Mouse (Mus musculus) C2C12 (cell line): ENCODE measurements at regions not wholly inside any gene's neighbourhood (a gene's known extent, or its start where the extent isn't known, plus 50 kb on each side); places are given as distances from the start of the nearest gene placed in this dataset.

Experiments used
- H3K27me3 ChIP-seq: one replicate; pipeline ENCODE4 v1.6.1; 2011; ENCODE audit not compliant: control insufficient read depth, insufficient read depth, insufficient read length
- H3K36me3 ChIP-seq: one replicate; pipeline ENCODE4 v1.6.1; 2011; ENCODE audit not compliant: control insufficient read depth, insufficient read depth
- H3K4me3 ChIP-seq: one replicate; pipeline ENCODE4 v1.5.1; 2011; ENCODE audit warnings: mild to moderate bottlenecking, control low read depth; ENCODE audit not compliant: poor library complexity, insufficient read depth, severe bottlenecking
- H3K79me2 ChIP-seq: one replicate; pipeline ENCODE4 v1.6.1; 2011; ENCODE audit not compliant: control insufficient read depth, insufficient read depth
- H3K79me3 ChIP-seq: one replicate; pipeline ENCODE4 v1.6.1; 2011; ENCODE audit warnings: low read depth, control low read depth
- H3ac ChIP-seq: one replicate; pipeline ENCODE3; 2011; ENCODE audit warnings: low read depth; ENCODE audit not compliant: control insufficient read depth, insufficient read length
- CEBPB ChIP-seq: IDR thresholded peaks from one replicate; pipeline ENCODE4 v1.6.1; 2011; ENCODE audit warnings: low read depth, mild to moderate bottlenecking, control low read depth, moderate library complexity
- CTCF ChIP-seq: IDR thresholded peaks from one replicate; pipeline ENCODE4 v1.5.1; 2011; ENCODE audit not compliant: control insufficient read depth, insufficient read depth, insufficient read length
- FOSL1 ChIP-seq: IDR thresholded peaks from one replicate; pipeline ENCODE4 v1.8.0; 2011; ENCODE audit warnings: mild to moderate bottlenecking, low read length; ENCODE audit not compliant: poor library complexity, insufficient read depth, severe bottlenecking
- MAX ChIP-seq: IDR thresholded peaks from one replicate; pipeline ENCODE4 v1.6.1; 2011; ENCODE audit warnings: mild to moderate bottlenecking, control low read depth
- MYOD1 ChIP-seq: IDR thresholded peaks from one replicate; pipeline ENCODE4 v1.6.1; 2011; ENCODE audit warnings: low read depth; ENCODE audit not compliant: control insufficient read depth, insufficient read length
- MYOG ChIP-seq: IDR thresholded peaks from one replicate; pipeline ENCODE4 v1.6.1; 2011; ENCODE audit not compliant: control insufficient read depth, insufficient read length; ENCODE audit errors: extremely low read depth
- USF1 ChIP-seq: IDR thresholded peaks from one replicate; pipeline ENCODE4 v1.6.1; 2011; ENCODE audit warnings: low read depth, mild to moderate bottlenecking, control low read depth, moderate library complexity

GRCm38 (mm10) chr16:49965528-49966250, 165.4 kb downstream of the Cd47 start:
- Histone ChIP-seq H3ac (no peak overlapping the region), H3K36me3 (no peaks in the 10 kb centered on the region), H3K79me3 (no peaks in the 10 kb centered on the region), H3K79me2 (no peaks in the 10 kb centered on the region), H3K27me3 (no peaks in the 10 kb centered on the region), H3K4me3 (no peak overlapping the region)
- TF ChIP-seq MAX = no peak
- TF ChIP-seq CEBPB = no peak
- no peak for TF ChIP-seq CTCF
- TF ChIP-seq MYOD1 = no peak
- TF ChIP-seq FOSL1 = no peak
- TF ChIP-seq MYOG = no peak
- TF ChIP-seq USF1 = no peak

GRCm38 (mm10) chr16:49966251-49966588, 165.9 kb downstream of the Cd47 start:
- Histone ChIP-seq H3K27me3 (no peaks in the 10 kb centered on the region), H3K4me3 (no peak overlapping the region), H3K79me2 (no peaks in the 10 kb centered on the region), H3K36me3 (no peaks in the 10 kb centered on the region), H3ac (no peak overlapping the region), H3K79me3 (no peaks in the 10 kb centered on the region)
- TF ChIP-seq MAX (no peak), USF1 (no peak), CEBPB (no peak), MYOD1 (no peak), FOSL1 (no peak), CTCF (no peak), MYOG (no peak)

- Histone ChIP-seq H3ac (no peak overlapping the region), H3K36me3 (no peaks in the 10 kb centered on the region), H3K27me3 (no peaks in the 10 kb centered on the region), H3K4me3 (no peak overlapping the region), H3K79me3 (no peaks in the 10 kb centered on the region), H3K79me2 (no peaks in the 10 kb centered on the region)
- TF ChIP-seq USF1 (no peak), MYOG (no peak), MYOD1 (no peak), CTCF (no peak), MAX (no peak), CEBPB (no peak), FOSL1 (no peak)
Measured at GRCm38 (mm10) chr16:49967110-49967509, 166.8 kb downstream of the Cd47 start.

- Histone ChIP-seq H3ac (no peak overlapping the region), H3K36me3 (no peaks in the 10 kb centered on the region), H3K4me3 (no peak overlapping the region), H3K79me2 (no peaks in the 10 kb centered on the region), H3K27me3 (no peaks in the 10 kb centered on the region), H3K79me3 (no peaks in the 10 kb centered on the region)
- no peak for TF ChIP-seq FOSL1
- TF ChIP-seq MYOG = no peak
- no peak for TF ChIP-seq USF1
- no peak for TF ChIP-seq CTCF
- TF ChIP-seq CEBPB = no peak
- no peak for TF ChIP-seq MAX
- TF ChIP-seq MYOD1 = no peak
Measured at GRCm38 (mm10) chr16:49968291-49968870, 168.0 kb downstream of the Cd47 start.

- Histone ChIP-seq H3K79me3 (no peaks in the 10 kb centered on the region), H3K36me3 (no peaks in the 10 kb centered on the region), H3K4me3 (no peak overlapping the region), H3K27me3 (no peaks in the 10 kb centered on the region), H3ac (no peak overlapping the region), H3K79me2 (no peaks in the 10 kb centered on the region)
- TF ChIP-seq MYOG = no peak
- TF ChIP-seq USF1 = no peak
- TF ChIP-seq FOSL1 = no peak
- TF ChIP-seq MAX = no peak
- TF ChIP-seq MYOD1 = no peak
- no peak for TF ChIP-seq CEBPB
- no peak for TF ChIP-seq CTCF
Measured at GRCm38 (mm10) chr16:49969035-49969434, 168.7 kb downstream of the Cd47 start.
